Mouse (Mus musculus) midbrain, embryonic 12.5 days (tissue): ENCODE results near the gene Ccdc194. TPM values are rescaled to one million over a fixed set of nuclear protein-coding genes. Genes with fewer than 3 reads are reported as not detected.

ENCODE experiments used
- ATAC-seq: fragments of 200-750 bp; cut with Nextera tagmentation; 2 replicates; pipeline ENCODE4 v1.8.0; 2017; ENCODE audit warnings: low read depth, moderate TSS enrichment, moderate library complexity; ENCODE audit not compliant: low FRiP score
- H3K27ac ChIP-seq: fragments of 300-500 bp; sonication (generic); replicated peaks from 2 replicates; pipeline ENCODE4 v1.5.1; 2016; ENCODE audit warnings: mild to moderate bottlenecking
- H3K27me3 ChIP-seq: fragments of 300-500 bp; sonication (generic); 2 replicates; pipeline ENCODE4 v1.6.1; 2016; ENCODE audit warnings: mild to moderate bottlenecking
- H3K36me3 ChIP-seq: fragments of 300-500 bp; sonication (generic); 2 replicates; pipeline ENCODE4 v1.6.1; 2016
- H3K4me1 ChIP-seq: fragments of 300-500 bp; sonication (generic); 2 replicates; pipeline ENCODE4 v1.6.1; 2016
- H3K4me2 ChIP-seq: fragments of 300-500 bp; sonication (generic); replicated peaks from 2 replicates; pipeline ENCODE4 v1.6.1; 2016; ENCODE audit warnings: mild to moderate bottlenecking, moderate library complexity
- H3K4me3 ChIP-seq: fragments of 300-500 bp; sonication (generic); 2 replicates; pipeline ENCODE4 v1.5.1; 2016; ENCODE audit warnings: mild to moderate bottlenecking
- H3K9ac ChIP-seq: fragments of 300-500 bp; sonication (generic); replicated peaks from 2 replicates; pipeline ENCODE4 v1.6.1; 2016; ENCODE audit warnings: mild to moderate bottlenecking, moderate library complexity
- H3K9me3 ChIP-seq: fragments of 300-500 bp; sonication (generic); 2 replicates; pipeline ENCODE4 v1.6.1; 2016; ENCODE audit warnings: mild to moderate bottlenecking
- WGBS: fragments of 180-500 bp; shearing (Covaris S2); methylation state at CpG from one replicate; pipeline ENCODE4 v1.1.7; 2016; 5-methylcytosine and 5-hydroxymethylcytosine counted together
- polyA plus RNA-seq: library from polyadenylated mRNA; unstranded; fragments of >200 nt; fragmentation: Nextera tagmentation; extraction: Ambion mirVana; gene quantifications from 2 replicates; pipeline ENCODE4 v1.2.1, GENCODE M21; 2016

Ccdc194 gene
- polyA plus RNA-seq, 1 experiment from 2014 or later, result 0.13 TPM

DNA sequence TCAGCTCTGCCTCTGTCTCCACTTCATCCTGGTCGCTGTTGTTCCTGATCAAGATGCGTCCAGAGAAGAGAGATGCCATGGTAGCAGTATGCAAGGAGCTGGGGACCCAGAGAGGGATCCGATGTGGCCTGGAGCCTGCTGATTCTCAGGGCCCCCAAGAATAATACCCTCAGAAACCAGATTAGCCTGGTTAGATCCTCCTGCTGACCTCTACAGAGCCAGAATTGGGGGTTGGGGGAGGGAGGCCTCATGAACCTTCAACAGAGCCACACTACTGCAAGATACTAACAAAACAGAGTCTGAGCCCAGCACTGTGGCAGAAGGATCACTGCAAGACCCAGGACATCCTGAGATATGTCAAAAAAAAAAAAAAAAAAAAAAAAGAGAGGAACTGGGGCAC lies 41.0 kb upstream of the Ccdc194 start, which contains the start of gene Nxnl1:
TSS of gene Nxnl1 (minus strand) at position 101 of the 400 bp plus-strand sequence.
- Histone ChIP-seq H3K9ac (no peak within 1 kb of the TSS), H3K27me3 (peaks cover 62% of the 10 kb centered on the region), H3K9me3 (peaks cover 6% of the 10 kb centered on the region), H3K4me3 (no peak within 1 kb of the TSS), H3K4me1 (peaks cover 30% of the 10 kb centered on the region), H3K27ac (no peak within 1 kb of the TSS), H3K4me2 (no peak within 1 kb of the TSS), H3K36me3 (no peaks in the 10 kb centered on the region)
- ATAC-seq, result no peak
- 61% methylated on average over 3 of the region's 3 CpGs for WGBS

DNA sequence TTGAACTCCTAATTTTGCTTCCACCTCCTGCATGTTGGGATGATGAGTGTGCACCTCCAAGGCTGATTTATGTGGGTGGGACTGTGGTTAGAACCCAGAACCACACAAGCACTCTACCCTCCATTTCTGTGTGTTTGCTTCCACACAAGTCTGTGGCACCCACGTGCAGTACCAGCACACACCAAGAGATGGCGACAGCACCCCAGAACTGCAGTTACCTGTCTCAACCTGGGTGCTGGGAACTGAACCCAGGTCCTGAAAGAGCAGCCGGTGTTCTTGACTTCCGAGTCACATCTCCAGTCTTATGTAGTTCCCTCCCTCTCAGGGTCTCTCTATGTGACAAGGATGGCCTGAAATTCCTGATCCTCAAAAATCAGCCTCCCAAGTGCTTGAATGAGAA lies 38.5 kb upstream of the Ccdc194 start:
- H3K27me3 ChIP-seq, result peaks cover 80% of the 10 kb centered on the region
- H3K4me2 ChIP-seq, result no peak overlapping the region
- H3K9me3 ChIP-seq, result peaks cover 6% of the 10 kb centered on the region
- 85% methylated on average over 4 of the region's 4 CpGs for WGBS
- H3K4me3 ChIP-seq, result no peak overlapping the region
- H3K9ac ChIP-seq, result no peak overlapping the region
- H3K36me3 ChIP-seq, result no peaks in the 10 kb centered on the region
- no peak for ATAC-seq
- H3K4me1 ChIP-seq, result peaks cover 16% of the 10 kb centered on the region
- no peak overlapping the region for H3K27ac ChIP-seq

DNA sequence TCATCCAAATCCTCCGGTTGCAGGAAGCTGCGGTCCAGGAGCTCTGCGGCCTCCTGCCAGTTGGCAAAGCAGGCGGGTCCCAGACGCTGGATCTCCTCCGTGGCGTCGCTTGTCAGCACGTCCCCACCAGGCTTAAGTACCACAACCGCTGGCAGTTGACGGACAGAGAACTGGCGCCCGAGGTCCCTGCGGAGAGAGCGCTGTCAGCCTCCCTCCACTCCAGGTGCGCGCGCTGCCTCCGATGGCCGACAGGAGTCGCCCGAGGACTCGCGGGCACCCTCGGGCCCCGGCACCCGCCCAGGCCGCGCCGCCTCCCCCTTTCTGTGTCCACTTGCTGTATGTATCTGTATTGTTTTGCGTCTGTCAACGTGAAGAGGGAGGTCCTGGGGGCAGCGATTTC lies 37.2 kb upstream of the Ccdc194 start:
- Histone ChIP-seq H3K9me3 (peaks cover 6% of the 10 kb centered on the region), H3K4me3 (peak overlapping the region; percentile 17; the same call in 1 of the 2 replicates), H3K4me2 (peak overlapping the region; percentile 39), H3K4me1 (peaks cover 17% of the 10 kb centered on the region), H3K9ac (peak overlapping the region; percentile 35; the same call in 1 of the 2 replicates), H3K27ac (no peak overlapping the region), H3K27me3 (peaks cover 81% of the 10 kb centered on the region), H3K36me3 (no peaks in the 10 kb centered on the region)
- WGBS, result 1% methylated on average over 33 of the region's 33 CpGs
- ATAC-seq, result peak; percentile 53

DNA sequence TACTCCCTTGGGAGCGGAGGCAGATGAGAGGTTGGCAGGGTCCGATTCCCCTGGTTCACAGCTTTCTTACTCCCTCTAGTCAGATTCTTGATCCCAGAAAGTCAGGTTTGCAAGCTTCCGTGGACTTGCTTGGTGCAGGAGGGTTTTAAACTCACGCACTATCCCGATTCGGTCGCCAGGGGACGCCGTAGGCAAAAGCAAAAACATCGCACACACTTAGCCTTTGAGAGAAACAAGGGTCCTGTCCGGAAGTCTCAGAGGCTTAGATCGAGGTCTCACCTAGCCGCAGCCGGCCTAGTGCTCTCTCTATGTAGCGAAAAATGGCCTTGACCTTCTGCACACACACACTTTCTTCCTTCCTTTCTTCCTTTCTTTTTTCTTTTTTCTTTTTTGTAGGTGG lies 35.9 kb upstream of the Ccdc194 start:
- peaks cover 6% of the 10 kb centered on the region for H3K9me3 ChIP-seq
- no peak overlapping the region for H3K4me3 ChIP-seq
- no peak overlapping the region for H3K27ac ChIP-seq
- 4% methylated on average over 15 of the region's 15 CpGs for WGBS
- H3K27me3 ChIP-seq, result peaks cover 84% of the 10 kb centered on the region
- H3K36me3 ChIP-seq, result no peaks in the 10 kb centered on the region
- H3K4me1 ChIP-seq, result peaks cover 17% of the 10 kb centered on the region
- no peak for ATAC-seq
- H3K9ac ChIP-seq, result no peak overlapping the region
- no peak overlapping the region for H3K4me2 ChIP-seq

DNA sequence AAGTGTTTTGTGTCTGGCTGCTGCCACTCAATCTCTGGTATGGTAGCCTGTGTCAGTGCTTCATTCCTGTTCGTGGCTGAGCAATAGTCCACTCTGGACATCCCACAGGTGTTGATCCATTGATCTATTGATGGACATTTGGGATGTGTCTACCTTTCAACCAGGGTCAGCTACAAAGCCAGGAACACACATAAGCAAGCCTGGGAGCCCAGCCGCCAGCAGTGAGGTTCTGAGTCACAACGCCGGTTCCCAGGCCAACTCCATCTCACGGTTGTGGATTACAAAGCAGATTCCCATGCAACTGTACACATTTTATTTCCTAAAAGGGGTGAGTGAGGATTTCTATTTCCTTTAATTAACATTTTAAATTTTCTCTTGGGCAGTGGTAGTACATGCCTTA lies 35.3 kb upstream of the Ccdc194 start:
- no peak for ATAC-seq
- peaks cover 6% of the 10 kb centered on the region for H3K9me3 ChIP-seq
- no peak overlapping the region for H3K4me3 ChIP-seq
- WGBS, result 86% methylated on average over 5 of the region's 5 CpGs
- H3K36me3 ChIP-seq, result no peaks in the 10 kb centered on the region
- H3K4me2 ChIP-seq, result no peak overlapping the region
- H3K27ac ChIP-seq, result no peak overlapping the region
- H3K4me1 ChIP-seq, result peaks cover 17% of the 10 kb centered on the region
- no peak overlapping the region for H3K9ac ChIP-seq
- H3K27me3 ChIP-seq, result peaks cover 85% of the 10 kb centered on the region

DNA sequence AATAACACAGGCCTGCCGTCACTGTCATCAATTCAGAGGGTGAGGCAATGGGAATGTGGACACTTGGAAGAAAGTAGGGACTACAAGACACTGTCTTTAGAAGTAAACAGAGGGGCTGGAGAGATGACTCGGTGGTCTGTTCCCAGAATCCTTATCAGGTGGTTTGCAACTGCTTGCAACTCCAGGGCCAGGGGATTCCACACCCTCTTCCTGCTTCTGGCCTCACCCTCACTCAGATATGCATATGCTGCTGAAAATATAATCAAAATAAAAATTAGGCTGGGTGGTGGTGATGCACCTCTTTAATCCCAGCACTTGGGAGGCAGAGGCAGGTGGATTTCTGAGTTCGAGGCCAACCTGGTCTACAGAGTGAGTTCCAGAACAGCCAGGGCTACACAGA lies 34.6 kb upstream of the Ccdc194 start:
- no peak for ATAC-seq
- Histone ChIP-seq H3K27me3 (peaks cover 87% of the 10 kb centered on the region), H3K36me3 (no peaks in the 10 kb centered on the region), H3K4me1 (peaks cover 17% of the 10 kb centered on the region), H3K4me3 (no peak overlapping the region), H3K9ac (no peak overlapping the region), H3K4me2 (no peak overlapping the region), H3K27ac (no peak overlapping the region), H3K9me3 (peaks cover 6% of the 10 kb centered on the region)
- WGBS, result 83% methylated on average over 3 of the region's 3 CpGs

DNA sequence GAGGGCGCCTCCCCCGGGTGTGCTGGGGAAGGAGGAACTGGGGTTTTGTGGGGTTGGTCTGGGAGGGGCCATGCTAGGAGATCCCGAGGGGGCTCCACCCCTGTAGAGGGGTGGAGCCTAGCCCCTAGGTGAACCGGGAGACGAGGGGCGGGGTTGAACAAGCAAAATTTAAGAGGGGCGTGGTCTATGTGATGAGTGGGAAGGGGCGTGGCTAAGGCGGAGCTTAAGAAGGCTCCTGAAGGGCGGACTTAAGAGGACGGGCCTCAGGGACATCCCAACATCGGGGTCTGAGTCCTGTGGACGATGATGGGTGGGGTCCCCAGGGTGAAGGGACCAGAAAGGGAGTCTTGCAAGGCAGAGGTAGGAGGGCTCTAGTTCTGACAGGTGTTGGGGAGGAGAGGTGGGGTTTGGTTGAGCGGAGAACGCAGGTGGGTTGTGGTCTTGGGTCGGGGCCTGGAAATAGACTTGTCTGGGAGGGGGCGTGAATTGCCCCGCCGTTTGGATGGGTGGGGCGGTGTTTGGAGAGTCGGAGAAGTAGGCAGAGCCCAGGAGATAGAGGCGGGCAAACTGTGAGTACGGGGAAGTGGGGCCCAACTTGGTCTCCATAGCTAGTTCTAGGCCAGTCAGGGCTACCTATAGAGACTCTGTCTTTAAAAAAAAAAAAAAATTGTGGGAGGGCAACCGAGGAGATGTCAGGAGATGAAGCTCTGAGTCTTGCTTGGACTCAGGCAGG lies 33.6 kb upstream of the Ccdc194 start:
- Histone ChIP-seq H3K27me3 (peaks cover 95% of the 10 kb centered on the region), H3K4me2 (peak overlapping the region; percentile 45), H3K4me3 (peak overlapping the region; percentile 24), H3K36me3 (no peaks in the 10 kb centered on the region), H3K9ac (no peak overlapping the region), H3K27ac (no peak overlapping the region), H3K4me1 (peaks cover 17% of the 10 kb centered on the region), H3K9me3 (peaks cover 3% of the 10 kb centered on the region)
- ATAC-seq, result 0 out of 2 replicates have a peak, but pooled peaks have one; percentile 14
- WGBS, result 2% methylated on average over 24 of the region's 24 CpGs

DNA sequence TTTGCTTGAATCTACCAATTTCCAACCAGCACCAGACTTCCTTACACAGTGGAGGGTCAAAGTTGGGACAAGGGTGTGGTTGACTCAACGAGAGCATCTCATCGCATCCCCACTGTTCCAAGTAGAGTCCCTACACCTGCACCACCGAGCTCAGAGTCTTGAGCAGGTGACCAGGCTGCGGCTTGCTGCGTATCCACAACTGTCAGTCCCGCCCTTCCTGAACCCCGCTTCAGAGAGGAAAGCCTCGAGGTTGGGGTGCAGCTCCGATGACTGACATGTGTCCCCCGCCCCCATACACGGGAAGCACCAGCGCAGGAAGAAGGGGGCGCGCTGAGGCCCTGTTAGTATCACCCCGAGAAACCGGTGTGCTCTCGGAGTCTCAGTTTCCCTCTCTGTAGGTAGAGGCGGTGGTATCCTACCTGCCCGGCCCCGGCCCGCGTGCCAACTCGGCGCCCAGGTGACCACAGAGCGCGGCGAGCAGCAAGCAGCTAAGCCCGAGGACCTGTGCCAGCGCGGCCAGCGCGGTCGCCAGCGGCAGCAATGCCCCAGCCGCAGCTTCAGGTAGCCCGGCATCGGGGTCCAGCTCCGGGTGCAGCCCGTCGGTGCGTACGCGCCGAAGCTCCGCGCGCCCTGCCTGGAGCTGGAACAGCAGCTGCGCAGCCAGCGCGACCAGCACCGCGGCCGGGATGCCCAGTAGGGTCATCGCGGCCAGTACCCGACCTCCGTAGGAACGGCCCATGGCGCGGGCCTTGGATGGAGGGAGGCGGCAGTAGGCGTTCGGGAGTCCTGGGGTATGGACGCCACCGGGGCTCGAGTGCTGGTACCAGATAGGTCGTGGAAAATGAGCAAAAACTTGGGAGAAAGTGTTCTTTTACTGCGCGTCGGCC lies 32.8 kb upstream of the Ccdc194 start, which contains the start of gene Tmem221:
TSS of gene Tmem221 (minus strand) at position 801 of the 887 bp plus-strand sequence.
- Histone ChIP-seq H3K4me2 (peak within 1 kb of the TSS; percentile 45), H3K9me3 (no peaks in the 10 kb centered on the region), H3K9ac (no peak within 1 kb of the TSS), H3K4me3 (peak within 1 kb of the TSS; percentile 24), H3K27ac (no peak within 1 kb of the TSS), H3K4me1 (peaks cover 17% of the 10 kb centered on the region), H3K27me3 (peaks cover 97% of the 10 kb centered on the region), H3K36me3 (no peaks in the 10 kb centered on the region)
- 6% methylated on average over 70 of the region's 70 CpGs for WGBS
- ATAC-seq, result 0 out of 2 replicates have a peak, but pooled peaks have one; percentile 7

DNA sequence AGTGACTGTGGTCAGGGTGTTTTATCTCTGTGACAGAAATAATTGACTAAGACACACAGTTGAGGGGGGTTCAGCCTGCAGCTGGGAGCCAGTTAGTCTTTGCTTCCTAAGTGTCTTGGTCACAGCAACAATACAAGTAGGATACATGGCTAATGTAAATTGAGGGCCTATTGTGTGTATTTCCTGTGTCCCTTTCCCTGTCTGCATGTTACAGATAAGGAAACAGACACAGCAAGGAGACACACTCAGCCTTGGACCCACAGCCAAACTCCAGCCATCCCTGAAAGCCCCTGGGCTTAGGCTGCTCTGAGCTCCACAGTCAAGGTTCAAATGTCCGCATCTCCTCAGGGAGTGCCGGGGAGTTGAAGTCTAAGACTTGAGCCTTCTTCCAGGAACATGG lies 29.1 kb upstream of the Ccdc194 start:
- Histone ChIP-seq H3K4me1 (peaks cover 9% of the 10 kb centered on the region), H3K4me3 (no peak overlapping the region), H3K9ac (no peak overlapping the region), H3K9me3 (no peaks in the 10 kb centered on the region), H3K27me3 (peaks cover 60% of the 10 kb centered on the region), H3K27ac (no peak overlapping the region), H3K4me2 (no peak overlapping the region), H3K36me3 (no peaks in the 10 kb centered on the region)
- no peak for ATAC-seq
- 84% methylated on average over 2 of the region's 2 CpGs for WGBS

DNA sequence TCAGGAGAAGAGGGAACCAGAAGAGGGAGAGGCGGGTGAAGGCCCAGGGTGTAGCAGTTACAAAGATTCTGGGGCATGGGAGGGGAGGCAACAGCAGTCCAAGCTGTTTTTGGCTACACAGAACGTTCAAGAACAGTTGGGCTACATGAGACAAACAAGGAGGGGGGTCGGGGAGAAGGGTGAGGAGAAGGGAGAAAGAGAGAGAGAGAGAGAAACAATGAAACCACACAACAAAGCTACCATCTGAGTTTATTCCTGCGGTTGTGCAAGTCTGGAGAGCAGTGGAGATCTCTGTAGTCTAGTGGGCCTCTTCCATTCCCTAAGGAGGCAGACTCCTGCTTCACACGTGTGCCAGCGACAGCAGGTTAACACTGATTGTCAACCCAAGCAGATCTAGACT lies 28.5 kb upstream of the Ccdc194 start:
- no peak overlapping the region for H3K27ac ChIP-seq
- H3K9ac ChIP-seq, result no peak overlapping the region
- H3K27me3 ChIP-seq, result peaks cover 54% of the 10 kb centered on the region
- ATAC-seq, result no peak
- H3K4me2 ChIP-seq, result no peak overlapping the region
- no peaks in the 10 kb centered on the region for H3K36me3 ChIP-seq
- WGBS, result 74% methylated on average over 6 of the region's 6 CpGs
- H3K9me3 ChIP-seq, result no peaks in the 10 kb centered on the region
- H3K4me3 ChIP-seq, result no peak overlapping the region
- H3K4me1 ChIP-seq, result peaks cover 7% of the 10 kb centered on the region

DNA sequence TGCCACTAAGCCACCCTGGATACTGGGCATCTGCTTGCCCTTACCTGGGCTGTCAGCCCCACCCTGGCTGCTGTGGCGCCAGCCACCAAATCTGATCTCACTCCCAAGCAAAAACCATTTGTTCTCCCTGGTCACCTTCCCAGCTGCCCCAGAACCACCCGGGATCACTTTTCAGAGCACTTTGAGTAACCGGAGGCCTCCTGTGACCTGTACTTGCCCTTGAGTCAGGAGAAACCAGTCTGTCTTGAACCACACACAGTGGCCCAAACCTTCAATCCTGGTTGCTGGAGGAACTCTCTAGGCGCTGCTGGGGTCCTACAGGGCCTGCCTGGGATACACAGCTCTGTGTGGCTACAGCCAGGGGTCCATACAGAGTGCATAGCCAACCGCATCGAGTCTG lies 27.3 kb upstream of the Ccdc194 start:
- Histone ChIP-seq H3K4me3 (no peak overlapping the region), H3K27me3 (peaks cover 42% of the 10 kb centered on the region), H3K9ac (no peak overlapping the region), H3K27ac (no peak overlapping the region), H3K36me3 (peaks cover 10% of the 10 kb centered on the region), H3K9me3 (no peaks in the 10 kb centered on the region), H3K4me1 (no peaks in the 10 kb centered on the region), H3K4me2 (no peak overlapping the region)
- ATAC-seq, result no peak
- WGBS, result 74% methylated on average over 6 of the region's 6 CpGs

DNA sequence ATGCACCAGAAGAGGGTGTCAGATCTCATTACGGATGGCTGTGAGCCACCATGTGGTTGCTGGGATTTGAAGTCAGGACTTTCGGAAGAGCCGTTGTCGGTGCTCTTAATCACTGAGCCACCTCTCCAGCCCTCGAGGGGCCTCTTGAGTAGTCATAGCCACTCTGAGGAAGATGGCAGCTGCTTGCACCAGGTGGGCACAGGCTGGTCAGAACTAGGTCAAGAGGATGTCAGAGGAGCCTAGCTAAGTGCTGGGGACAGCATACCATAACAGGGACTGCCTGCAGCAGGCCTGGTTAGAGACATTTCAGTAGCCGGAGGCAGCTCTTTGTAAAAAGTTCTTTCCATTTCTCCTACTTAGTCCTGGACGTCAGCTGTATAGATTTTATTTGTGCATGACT lies 25.2 kb upstream of the Ccdc194 start:
- WGBS, result 73% methylated on average over 7 of the region's 7 CpGs
- Histone ChIP-seq H3K9ac (no peak overlapping the region), H3K27me3 (peaks cover 21% of the 10 kb centered on the region), H3K4me3 (no peak overlapping the region), H3K9me3 (no peaks in the 10 kb centered on the region), H3K27ac (no peak overlapping the region), H3K4me1 (no peaks in the 10 kb centered on the region), H3K4me2 (no peak overlapping the region), H3K36me3 (peaks cover 21% of the 10 kb centered on the region)
- ATAC-seq, result no peak
